Mouse (Mus musculus) liver, postnatal 0 days (tissue): ENCODE data around the gene Megf9.

Experiments used
- CTCF ChIP-seq: sonication (generic); IDR thresholded peaks from 2 replicates; pipeline ENCODE4 v1.5.1; 2016; ENCODE audit warnings: antibody characterized with exemption, low read depth
- EP300 ChIP-seq: IDR thresholded peaks from 2 replicates; pipeline ENCODE4 v1.6.1; 2016; ENCODE audit warnings: antibody characterized with exemption, low read depth, mild to moderate bottlenecking

DNA sequence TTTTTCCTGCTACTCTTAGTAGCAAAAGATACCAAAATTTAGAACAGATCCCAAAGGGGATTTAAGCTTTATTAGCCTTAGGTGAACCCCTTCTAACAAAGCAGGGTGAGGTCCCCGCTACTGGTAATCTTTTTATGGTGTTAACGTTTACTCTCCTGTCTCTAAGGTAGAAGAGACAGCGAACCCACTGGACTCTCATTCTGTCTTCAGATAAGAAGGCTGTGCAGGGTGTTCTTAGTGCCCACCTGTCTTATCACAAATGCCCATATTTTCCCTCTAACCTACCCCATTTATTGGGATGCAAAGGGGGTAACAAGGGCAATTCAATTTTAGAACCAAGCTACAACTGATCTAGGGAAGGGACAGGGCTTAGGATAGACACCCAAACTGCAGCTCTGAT lies 6.2 kb downstream of the Megf9 start:
- TF ChIP-seq CTCF (no peak), EP300 (no peak)
